Mouse (Mus musculus): ENCODE data around the gene Parp8. TPM values are rescaled to one million over a fixed set of nuclear protein-coding genes. Genes with fewer than 3 reads are reported as not detected.

The Parp8 gene
- total RNA-seq, 4 experiments from 2014 or later, result 9.7 to 12.1 (median 11.0) TPM

- no peak for DNase-seq (ENCODE audit: low spot score in 2 of 2)
Observed at GRCm38 (mm10) chr13:116870221-116870620, 155.1 kb downstream of the Parp8 start.

- DNase-seq (ENCODE audit: low spot score in 2 of 2), result no peak
Observed at GRCm38 (mm10) chr13:116843937-116844336, 181.4 kb downstream of the Parp8 start.

- no peak for DNase-seq (ENCODE audit: low spot score in 2 of 2)
Observed at GRCm38 (mm10) chr13:116830984-116831383, 194.4 kb downstream of the Parp8 start.

GRCm38 (mm10) chr13:116829015-116829414, 196.3 kb downstream of the Parp8 start:
- DNase-seq (ENCODE audit: low spot score in 2 of 2), result no peak

- no peak for DNase-seq (ENCODE audit: low spot score in 2 of 2)
Observed at GRCm38 (mm10) chr13:116811456-116811855, 213.9 kb downstream of the Parp8 start.

Other genes with a start within 250 kb of the Parp8 start
- gene Emb, start 183.0 kb upstream of the Parp8 start, total RNA-seq (2022), result 10 to 100 TPM; 10.2 to 13.8 (median 12.2) TPM
- gene Gm17509, start 195.5 kb upstream of the Parp8 start, total RNA-seq (2022), result not detected